Mouse (Mus musculus) liver, adult 2 months (tissue): ENCODE results near the gene Trappc6b. TPM values are rescaled to one million over a fixed set of nuclear protein-coding genes. Genes with fewer than 3 reads are reported as not detected.
A peak's percentile ranks its signal among the peaks of the same experiment; 100 is the strongest.

ENCODE experiments used
- DNase-seq: peaks from one replicate; pipeline ENCODE4 v3.0.0-alpha.2; 2011; ENCODE audit warnings: low read depth, low spot score; ENCODE audit errors: extremely low read depth
- H3K27ac ChIP-seq: fragments of 200-500 bp; replicated peaks from 2 replicates; pipeline ENCODE4 v1.5.1; 2012; ENCODE audit warnings: low read depth, mild to moderate bottlenecking, control low read depth, inconsistent platforms, low read length; ENCODE audit not compliant: insufficient read depth
- H3K27me3 ChIP-seq: fragments of 200-500 bp; 2 replicates; pipeline ENCODE4 v1.6.1; 2012; ENCODE audit warnings: mild to moderate bottlenecking, moderate library complexity, low read length, inconsistent platforms; ENCODE audit not compliant: control insufficient read depth, insufficient read depth
- H3K36me3 ChIP-seq: fragments of 200-500 bp; 2 replicates; pipeline ENCODE4 v1.6.1; 2012; ENCODE audit warnings: low read length, inconsistent platforms; ENCODE audit not compliant: control insufficient read depth, insufficient read depth
- H3K4me1 ChIP-seq: fragments of 200-500 bp; 2 replicates; pipeline ENCODE4 v1.6.1; 2011; ENCODE audit warnings: low read length; ENCODE audit not compliant: control insufficient read depth, insufficient read depth
- H3K4me3 ChIP-seq: fragments of 200-500 bp; 2 replicates; pipeline ENCODE4 v1.5.1; 2011; ENCODE audit warnings: low read depth, mild to moderate bottlenecking, control low read depth, low read length, moderate library complexity; ENCODE audit not compliant: insufficient read depth
- H3K79me2 ChIP-seq: fragments of 200-500 bp; 2 replicates; pipeline ENCODE4 v1.6.1; 2012; ENCODE audit warnings: inconsistent platforms, mild to moderate bottlenecking, low read length, moderate library complexity; ENCODE audit not compliant: control insufficient read depth, insufficient read depth
- H3K9ac ChIP-seq: fragments of 200-500 bp; 2 replicates; pipeline ENCODE4 v1.6.1; 2012; ENCODE audit warnings: low read depth, mild to moderate bottlenecking, control low read depth, inconsistent platforms, low read length
- CTCF ChIP-seq: fragments of 200-500 bp; IDR thresholded peaks from 2 replicates; pipeline ENCODE4 v1.5.1; 2011; ENCODE audit warnings: low read depth, low read length, control low read depth
- POLR2A ChIP-seq: fragments of 200-500 bp; IDR thresholded peaks from 2 replicates; pipeline ENCODE4 v1.6.1; 2011; ENCODE audit warnings: low read length, control low read depth; ENCODE audit not compliant: insufficient read depth; ENCODE audit errors: extremely low read depth
- WGBS: fragments of 180-500 bp; shearing (Covaris S2); methylation state at CpG from one replicate; pipeline ENCODE4 v1.1.7; 2018; 5-methylcytosine and 5-hydroxymethylcytosine counted together
- polyA plus RNA-seq: library from polyadenylated mRNA; depleted of rRNA; stranded (reverse); fragments of >200 nt; gene quantifications from 2 replicates; pipeline ENCODE4 v1.2.3, GENCODE M21; 2012; rRNA removed
- total RNA-seq: library from RNA; depleted of rRNA; stranded (reverse); fragments of >200 nt; gene quantifications from 2 replicates; pipeline ENCODE4 v1.2.3, GENCODE M21; 2014; rRNA removed

Trappc6b gene
- total RNA-seq: 34.2 and 37.6 TPM in 2 replicates
- 63.9 and 68.0 TPM in 2 replicates for polyA plus RNA-seq

- peaks cover 7% of the 10 kb centered on the region for H3K4me1 ChIP-seq
- WGBS: 1% methylated on average over 49 of the region's 49 CpGs
- peak; percentile 49 for DNase-seq
- H3K27ac ChIP-seq: peak within 1 kb of the TSS; percentile 83
- peak within 1 kb of the TSS; percentile 76 for H3K4me3 ChIP-seq
- H3K79me2 ChIP-seq: peaks cover 35% of the 10 kb centered on the region
- H3K27me3 ChIP-seq: no peaks in the 10 kb centered on the region
- peak within 1 kb of the TSS; percentile 97 for H3K9ac ChIP-seq
- H3K36me3 ChIP-seq: no peaks in the 10 kb centered on the region
- TF ChIP-seq CTCF (peak; percentile 35), POLR2A (peak; percentile 36; the same call in 1 of the 2 replicates)
Measured at GRCm38 (mm10) chr12:59060993-59061595, at the start of gene Trappc6b. TSS of gene Trappc6b (minus strand) at chr12:59061472.

- peaks cover 39% of the 10 kb centered on the region for H3K36me3 ChIP-seq
- 89% methylated on average over 4 of the region's 4 CpGs for WGBS
- H3K27ac ChIP-seq: no peak overlapping the region
- no peak for TF ChIP-seq CTCF
- no peak for TF ChIP-seq POLR2A
- H3K27me3 ChIP-seq: no peaks in the 10 kb centered on the region
- no peak overlapping the region for H3K4me3 ChIP-seq
- H3K79me2 ChIP-seq: peaks cover 17% of the 10 kb centered on the region; the same call in 1 of the 2 replicates
- H3K4me1 ChIP-seq: peaks cover 15% of the 10 kb centered on the region
- DNase-seq: no peak
- no peak overlapping the region for H3K9ac ChIP-seq
Measured at GRCm38 (mm10) chr12:59107926-59108325, 46.7 kb upstream of the Trappc6b start.

- Histone ChIP-seq H3K4me1 (peaks cover 16% of the 10 kb centered on the region), H3K27me3 (no peaks in the 10 kb centered on the region), H3K9ac (no peak overlapping the region), H3K4me3 (no peak overlapping the region), H3K27ac (no peak overlapping the region), H3K36me3 (peaks cover 41% of the 10 kb centered on the region), H3K79me2 (peaks cover 17% of the 10 kb centered on the region; the same call in 1 of the 2 replicates)
- TF ChIP-seq CTCF (no peak), POLR2A (no peak)
- 19% methylated on average over 5 of the region's 5 CpGs for WGBS
- peak; percentile 99 for DNase-seq
Measured at GRCm38 (mm10) chr12:59106491-59106890, 45.2 kb upstream of the Trappc6b start.

- Histone ChIP-seq H3K9ac (no peak overlapping the region; the same call in 1 of the 2 replicates), H3K27ac (peak overlapping the region; percentile 66), H3K4me1 (peaks cover 16% of the 10 kb centered on the region), H3K4me3 (no peak overlapping the region; the same call in 1 of the 2 replicates), H3K79me2 (peaks cover 14% of the 10 kb centered on the region; the same call in 1 of the 2 replicates), H3K36me3 (peaks cover 41% of the 10 kb centered on the region), H3K27me3 (no peaks in the 10 kb centered on the region)
- TF ChIP-seq CTCF (no peak), POLR2A (no peak)
- peak; percentile 99 for DNase-seq
- 18% methylated on average over 6 of the region's 6 CpGs for WGBS
Measured at GRCm38 (mm10) chr12:59105914-59106313, 44.6 kb upstream of the Trappc6b start.

- no peaks in the 10 kb centered on the region for H3K27me3 ChIP-seq
- peak; percentile 75 for DNase-seq
- peak overlapping the region; percentile 66 for H3K27ac ChIP-seq
- H3K79me2 ChIP-seq: peaks cover 15% of the 10 kb centered on the region; the same call in 1 of the 2 replicates
- peaks cover 16% of the 10 kb centered on the region for H3K4me1 ChIP-seq
- no peak overlapping the region for H3K4me3 ChIP-seq
- WGBS: 17% methylated on average over 5 of the region's 5 CpGs
- peaks cover 36% of the 10 kb centered on the region for H3K36me3 ChIP-seq
- no peak overlapping the region for H3K9ac ChIP-seq
- TF ChIP-seq POLR2A: no peak
Measured at GRCm38 (mm10) chr12:59104771-59105170, 43.5 kb upstream of the Trappc6b start.
